Mouse (Mus musculus) CH12F3 (cell line): Measurements from ENCODE around the gene Lpcat4.
"Not testable (repeated sequence)": the region's sequence is repeated elsewhere in the genome, so short reads cannot be mapped to it uniquely, and the experiment has no call there.

Source experiments
- in situ Hi-C: fragments of 300-500 bp; cut with MboI; formaldehyde crosslinking; loops from 2 replicates; pipeline ENCODE4 v1.14.3; 2020; ENCODE audit warnings: low sequenced_read_pairs

Gene Lpcat4

DNA sequence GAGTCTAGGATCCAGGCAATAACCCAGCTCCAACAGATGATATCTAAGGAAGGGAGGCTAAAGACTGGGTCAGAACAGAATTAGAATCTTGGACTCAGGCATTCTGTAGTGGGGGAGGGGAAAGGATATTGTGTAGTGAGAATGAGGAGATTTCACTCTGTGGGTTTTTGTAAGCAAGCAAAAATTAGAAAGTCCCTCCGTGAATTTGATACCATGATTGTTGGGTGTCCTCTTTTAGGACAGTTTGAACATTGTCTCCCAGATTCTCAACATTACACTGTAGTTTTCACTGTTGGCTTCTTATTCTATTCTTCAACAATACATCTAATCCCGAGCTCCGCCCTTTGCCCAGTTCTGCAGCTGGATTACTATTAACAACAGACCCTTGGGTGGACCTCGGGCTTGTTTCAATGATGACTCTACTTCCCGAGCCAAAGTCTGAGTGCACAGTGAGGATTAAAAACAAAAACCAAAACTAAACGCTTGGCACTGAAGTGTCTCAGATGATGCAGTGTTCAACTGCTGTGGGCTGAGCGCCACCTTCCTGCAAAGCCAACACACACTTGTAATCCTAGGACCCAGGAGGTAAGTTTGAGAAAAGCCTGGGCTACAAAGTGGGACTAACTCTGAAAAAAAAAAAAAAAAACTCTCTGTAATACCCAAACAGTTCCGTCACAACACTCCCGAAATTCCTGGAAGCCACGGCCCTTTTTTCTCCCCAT lies 20.1 kb downstream of the Lpcat4 start, which contains the start of gene Nutm1:
Gene Nutm1, minus strand, starts transcription at position 51 of the 722 bp plus-strand sequence.
- in situ Hi-C loops, result no loop called here

DNA sequence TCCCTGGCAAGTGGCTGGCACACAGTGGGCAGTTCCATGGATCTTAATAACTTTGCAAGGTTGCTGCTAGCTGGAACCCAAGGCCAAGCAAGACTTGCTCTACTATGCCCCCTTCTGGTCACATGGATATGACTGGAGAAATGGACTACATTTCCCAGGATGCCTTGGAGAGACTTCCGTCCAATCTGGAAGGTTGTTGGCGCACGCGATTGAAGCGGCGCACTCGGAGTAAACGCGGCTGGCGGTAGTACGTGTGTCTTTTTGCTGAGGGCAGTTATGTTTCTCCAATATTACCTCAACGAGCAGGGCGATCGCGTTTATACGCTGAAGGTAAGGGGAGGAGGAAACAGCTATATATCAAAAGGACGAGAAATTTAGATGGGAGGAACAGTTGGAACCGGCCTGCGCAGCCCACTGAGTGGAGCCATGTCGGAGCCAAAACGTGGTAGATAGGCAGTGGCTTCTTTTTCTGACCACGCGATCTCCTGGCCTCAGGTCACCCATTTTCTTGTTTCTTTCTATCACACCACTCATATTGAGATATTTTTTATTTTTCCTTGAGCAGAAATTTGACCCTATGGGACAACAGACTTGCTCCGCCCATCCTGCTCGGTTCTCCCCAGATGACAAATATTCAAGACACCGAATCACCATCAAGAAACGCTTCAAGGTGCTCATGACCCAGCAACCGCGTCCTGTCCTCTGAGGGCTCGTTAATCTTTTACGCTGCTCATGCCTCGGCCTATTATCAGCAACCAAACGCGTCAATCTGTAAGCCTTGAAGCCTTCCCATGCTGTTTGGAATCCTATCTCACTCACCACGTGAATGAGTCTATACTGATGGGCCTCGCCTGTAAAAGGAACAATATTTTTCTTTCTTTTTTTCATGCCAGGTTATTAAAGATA lies 22.7 kb downstream of the Lpcat4 start, which contains the start of gene Nop10:
Gene Nop10, plus strand, starts transcription at position 179 of the 906 bp plus-strand sequence.
- in situ Hi-C loops, result loop anchor here (10.0 kb wide), 1 partner anchor 213 kb away; no protein-coding TSS in a partner anchor

DNA sequence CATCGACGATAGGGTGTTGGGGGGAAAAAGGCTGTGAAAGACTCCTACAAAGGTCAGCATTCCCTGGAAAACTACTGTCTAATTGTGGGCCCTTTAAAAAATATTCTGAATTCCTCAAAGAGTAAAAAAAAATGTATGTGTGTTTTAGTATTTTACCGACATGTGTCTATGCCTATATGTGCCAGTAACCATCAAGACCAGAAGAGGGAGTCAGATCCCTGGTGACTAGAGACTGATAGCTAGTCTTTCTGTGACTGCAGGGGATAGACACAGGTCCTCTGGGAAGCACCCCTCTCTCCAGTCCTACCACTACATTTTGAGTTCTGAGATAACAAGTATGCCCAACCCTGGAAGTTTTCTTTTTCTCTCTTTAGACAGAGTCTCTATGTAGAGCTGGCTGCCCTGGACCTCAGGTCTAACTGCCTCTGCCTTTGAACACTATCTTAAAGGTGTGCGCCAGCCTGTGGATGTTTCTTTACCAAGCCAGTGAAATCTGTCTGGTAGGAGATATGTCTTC lies 23.6 kb downstream of the Lpcat4 start:
- in situ Hi-C loops, result loop anchor here (10.0 kb wide), 1 partner anchor 212 kb away; no protein-coding TSS in a partner anchor

DNA sequence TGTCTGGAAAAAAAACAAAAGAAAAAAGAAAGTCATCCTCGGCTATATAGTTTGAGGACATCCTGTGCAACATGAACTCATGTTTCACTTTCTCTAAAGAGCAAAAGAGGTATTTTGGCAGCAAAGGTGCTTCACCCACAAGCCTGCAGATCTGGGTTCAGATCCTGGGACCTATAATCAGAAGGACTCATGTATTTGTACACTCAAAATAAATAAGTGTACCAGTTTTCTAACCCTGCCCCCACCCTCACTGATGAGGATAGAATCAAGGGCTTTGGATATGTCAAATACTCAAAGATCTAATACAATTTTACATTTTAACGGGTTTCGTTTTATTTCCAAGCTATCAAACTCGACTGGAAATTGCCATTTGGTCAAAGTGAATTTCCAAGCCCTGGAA lies 25.1 kb downstream of the Lpcat4 start:
- in situ Hi-C loops, result loop anchor here (10.0 kb wide), 1 partner anchor 210 kb away; no protein-coding TSS in a partner anchor

DNA sequence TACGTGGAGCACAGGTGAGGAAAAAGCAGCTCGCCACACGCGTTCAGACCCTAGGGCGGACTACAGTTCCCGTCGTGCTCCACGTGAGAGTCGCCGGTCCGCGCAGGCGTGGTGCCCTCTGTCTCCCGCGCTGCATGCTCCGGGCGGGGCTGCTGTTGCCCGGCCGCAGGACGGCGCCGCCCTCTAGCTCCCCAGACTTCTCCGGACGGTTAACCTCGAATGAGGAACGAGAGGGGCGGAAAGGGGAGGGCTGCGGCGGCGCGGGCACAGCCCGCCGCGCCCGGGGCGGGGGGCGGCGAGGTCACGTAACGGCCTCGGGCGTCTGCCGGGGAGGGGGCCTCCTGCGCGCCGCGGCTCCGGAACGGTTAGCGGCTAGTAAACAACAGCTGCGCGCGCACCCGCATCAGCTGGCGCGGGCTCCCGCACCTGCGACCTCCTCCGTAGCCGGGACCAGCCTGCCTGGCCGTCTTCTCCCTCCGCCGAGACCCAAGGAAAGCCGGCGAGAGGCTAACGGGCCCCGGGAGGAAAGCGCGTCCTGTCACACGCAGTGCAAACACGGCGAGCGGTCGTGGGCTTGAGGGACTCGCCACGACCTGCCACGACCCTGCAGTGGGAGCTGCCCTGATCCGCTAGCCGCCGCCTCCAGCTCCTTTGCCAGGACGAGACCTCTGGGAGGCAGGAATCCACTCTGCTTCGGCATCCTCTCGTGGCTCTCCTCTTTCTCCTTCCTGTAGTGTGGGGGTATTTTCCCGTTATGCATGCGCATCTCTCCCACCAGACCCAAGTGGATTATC lies 26.4 kb downstream of the Lpcat4 start, which contains the start of gene Slc12a6:
Gene Slc12a6, plus strand, starts transcription at position 378 of the 794 bp plus-strand sequence.
- in situ Hi-C loops, result loop anchor here (10.0 kb wide), 1 partner anchor 209 kb away; no protein-coding TSS in a partner anchor

DNA sequence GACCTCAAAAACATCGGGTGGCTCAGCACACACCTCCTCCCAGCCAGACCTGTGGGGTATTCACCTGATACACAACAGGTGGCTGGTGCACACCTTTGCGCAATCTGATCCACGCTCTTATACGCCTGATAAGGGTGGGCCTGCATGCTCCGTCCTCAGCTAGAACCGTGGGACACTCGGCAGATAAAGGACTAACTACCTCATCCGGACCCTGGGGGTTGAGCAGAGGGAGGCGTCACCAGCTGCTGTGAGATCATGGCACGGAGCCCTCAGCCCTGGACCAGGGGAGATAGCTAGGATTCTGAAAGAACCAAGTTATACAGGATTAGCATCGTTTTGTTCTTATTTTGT lies 26.9 kb downstream of the Lpcat4 start, which contains the start of gene Gm21985:
Gene Gm21985, plus strand, starts transcription at position 73 of the 351 bp plus-strand sequence.
- in situ Hi-C loops, result loop anchor here (10.0 kb wide), 1 partner anchor 209 kb away; no protein-coding TSS in a partner anchor

DNA sequence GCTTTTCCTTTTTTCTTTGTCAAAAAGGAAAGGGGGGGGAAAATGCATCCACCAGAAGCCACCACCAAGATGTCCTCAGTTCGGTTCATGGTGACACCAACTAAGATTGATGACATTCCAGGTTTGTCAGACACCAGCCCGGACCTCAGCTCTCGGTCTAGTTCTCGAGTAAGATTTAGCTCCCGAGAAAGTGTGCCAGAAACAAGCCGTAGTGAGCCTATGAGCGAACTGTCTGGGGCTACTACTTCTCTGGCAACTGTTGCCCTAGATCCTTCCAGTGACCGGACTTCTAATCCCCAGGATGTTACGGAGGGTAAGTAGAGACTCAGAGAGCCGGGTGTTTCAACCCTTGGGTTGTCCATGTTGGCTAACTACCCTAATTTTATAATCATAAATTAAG lies 27.5 kb downstream of the Lpcat4 start:
- in situ Hi-C loops, result loop anchor here (10.0 kb wide), 1 partner anchor 208 kb away; no protein-coding TSS in a partner anchor

DNA sequence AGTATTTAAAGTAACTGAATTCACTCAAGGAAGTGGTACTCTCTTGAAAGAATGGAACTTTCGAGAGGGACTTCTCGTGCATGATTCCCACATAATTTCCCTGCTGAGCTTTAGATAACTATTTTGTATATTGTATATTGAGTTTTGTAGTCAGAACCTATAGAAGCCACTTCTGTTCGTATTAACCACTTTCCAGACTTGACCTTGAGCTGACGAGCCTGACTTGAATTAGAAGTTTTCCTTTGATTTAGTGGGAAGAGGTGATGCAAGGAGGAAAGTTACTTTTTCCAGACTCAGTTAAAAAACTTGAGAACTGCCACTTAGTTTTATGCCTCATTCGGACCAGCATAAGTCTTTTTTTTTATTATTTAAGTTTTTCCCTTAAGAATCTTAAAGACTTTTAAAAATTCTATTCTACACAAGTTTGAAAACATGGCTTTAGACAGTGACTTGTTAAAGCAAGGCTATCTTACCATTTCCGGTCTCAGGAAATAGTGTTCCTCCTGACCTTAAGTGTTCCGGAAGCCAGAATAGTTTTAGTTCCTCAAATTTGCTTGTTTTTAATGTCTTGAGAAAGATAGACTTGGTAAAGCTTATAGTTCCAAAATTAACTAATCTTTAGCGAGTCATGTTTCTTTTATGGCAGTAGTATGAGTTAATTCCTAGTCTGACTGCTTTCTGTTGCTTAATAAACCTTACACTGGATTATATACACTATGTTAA lies 28.4 kb downstream of the Lpcat4 start:
- in situ Hi-C loops, result loop anchor here (10.0 kb wide), 1 partner anchor 207 kb away; no protein-coding TSS in a partner anchor

DNA sequence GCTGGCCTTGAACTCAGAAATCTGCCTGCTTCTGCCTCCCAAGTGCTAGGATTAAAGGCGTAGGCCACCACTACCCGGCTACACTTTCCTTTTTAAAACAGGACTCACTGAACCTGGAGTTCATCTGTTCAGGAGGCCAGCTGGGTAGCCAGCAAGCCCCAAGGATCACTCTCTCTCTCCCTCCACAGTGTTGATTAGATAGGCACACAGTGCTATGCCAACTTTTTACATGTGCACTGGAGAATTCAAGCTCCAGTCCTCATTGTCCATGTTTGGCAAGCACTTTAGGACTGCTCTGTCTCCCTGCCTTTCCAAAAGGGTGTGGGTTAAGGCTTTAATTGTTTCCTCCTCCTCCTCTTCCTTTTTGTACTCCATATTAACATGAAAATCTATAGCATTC lies 30.7 kb downstream of the Lpcat4 start:
- in situ Hi-C loops, result no loop called here

DNA sequence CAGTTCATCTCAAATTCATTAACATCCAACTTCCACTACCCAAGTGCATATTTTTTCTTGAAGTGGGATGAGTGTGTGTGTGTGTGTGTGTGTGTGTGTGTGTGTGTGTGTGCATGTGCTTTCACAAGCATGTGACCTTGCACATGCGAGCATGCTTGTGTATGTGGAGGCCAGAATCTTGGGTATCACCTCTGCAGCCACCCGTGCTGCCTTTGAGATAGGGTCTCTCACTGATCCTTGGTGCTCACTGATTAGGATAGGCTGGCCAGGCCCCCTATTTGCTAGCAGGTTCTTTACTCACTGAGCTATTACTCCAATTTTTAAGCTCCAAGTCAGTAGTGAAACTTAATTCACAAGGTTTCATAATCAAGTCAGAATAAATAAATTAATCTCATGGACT lies 33.6 kb downstream of the Lpcat4 start:
- in situ Hi-C loops, result no loop called here

DNA sequence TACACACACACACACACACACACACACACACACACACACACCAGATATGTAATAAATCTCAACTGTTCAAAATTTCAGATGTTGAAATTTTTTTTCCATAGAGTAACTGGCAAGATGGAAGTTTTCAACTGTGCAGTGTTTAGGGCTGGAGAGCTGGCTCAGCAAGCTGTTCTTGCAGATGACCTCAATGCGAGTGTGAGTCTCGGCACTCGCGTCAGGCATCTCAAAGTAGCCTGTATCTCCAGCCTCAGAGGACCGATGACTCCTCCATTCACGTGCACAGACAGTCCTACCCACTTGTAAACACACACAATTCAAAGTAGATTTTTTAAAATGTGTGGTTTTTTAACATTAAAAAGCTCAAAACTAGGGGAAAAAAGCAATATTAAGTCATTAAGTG lies 34.2 kb downstream of the Lpcat4 start:
- in situ Hi-C loops, result no loop called here

DNA sequence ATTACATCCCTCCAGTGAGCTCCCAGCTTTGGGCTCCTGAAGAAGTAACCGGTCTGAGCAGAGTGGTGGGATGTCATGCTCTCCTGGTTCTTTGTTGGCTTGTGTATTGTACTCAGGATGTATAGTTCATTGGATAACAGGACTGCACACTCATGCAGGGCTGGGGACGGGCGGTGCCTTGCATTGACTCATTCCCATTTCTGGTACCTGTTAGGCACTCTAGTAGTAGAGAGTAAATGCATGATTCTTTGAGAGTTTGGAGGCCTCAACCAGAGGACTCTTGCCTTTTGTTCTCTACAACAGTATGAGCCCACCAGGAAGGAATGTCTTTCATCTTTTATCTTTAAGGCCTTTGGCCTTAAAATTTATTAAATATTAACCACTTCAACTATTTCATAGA lies 37.6 kb downstream of the Lpcat4 start:
- in situ Hi-C loops, result no loop called here

DNA sequence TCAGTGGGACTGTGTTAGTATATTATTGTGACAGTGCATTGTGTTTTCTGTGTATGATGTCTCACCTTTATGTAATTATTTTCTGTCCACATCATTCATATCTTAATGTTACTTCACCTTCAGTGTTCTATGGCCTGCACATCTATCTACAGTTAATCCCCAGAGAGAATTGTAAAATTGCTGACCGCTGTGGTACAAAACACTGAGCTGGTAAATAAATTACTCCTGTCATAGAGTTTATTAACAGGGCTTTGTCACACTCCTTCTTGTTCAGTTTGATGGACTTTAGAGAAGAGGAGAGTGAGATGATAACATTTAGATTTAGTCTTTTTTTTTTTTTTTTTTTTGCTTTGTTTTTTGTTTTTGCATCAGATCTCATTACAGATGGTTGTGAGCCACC lies 43.6 kb downstream of the Lpcat4 start:
- in situ Hi-C loops, result no loop called here

DNA sequence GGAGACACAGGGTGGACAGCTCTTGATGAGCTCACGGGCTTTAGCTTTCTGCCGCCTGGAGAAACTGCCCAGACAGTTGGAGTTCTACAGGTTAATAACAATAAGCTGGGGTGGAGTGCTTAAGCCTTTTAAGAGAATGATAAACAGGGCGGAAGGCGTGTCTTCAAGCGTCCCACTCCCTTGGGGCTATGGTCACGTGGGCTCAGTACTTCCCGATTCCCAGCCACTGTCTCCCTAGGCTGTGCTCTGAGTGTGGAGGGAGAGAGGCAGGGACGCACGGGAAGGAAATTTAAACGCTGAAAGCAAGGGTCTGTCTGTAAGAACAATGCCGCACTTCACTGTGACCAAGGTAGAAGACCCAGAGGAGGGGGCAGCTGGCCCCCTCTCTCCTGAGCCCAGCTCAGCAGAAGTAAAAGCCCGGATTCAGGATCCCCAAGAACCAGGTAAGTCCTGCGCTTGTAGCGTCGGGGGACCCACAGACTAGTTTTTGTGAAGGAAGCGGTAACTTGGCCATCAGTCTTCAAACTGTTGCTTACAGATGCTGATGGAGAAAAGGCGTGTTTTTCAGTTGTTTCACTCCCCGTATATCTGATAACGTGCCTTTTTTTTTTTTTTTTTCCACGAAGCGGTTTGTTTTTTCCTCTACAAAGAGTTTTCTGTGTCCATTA lies 45.2 kb downstream of the Lpcat4 start:
- in situ Hi-C loops, result no loop called here

DNA sequence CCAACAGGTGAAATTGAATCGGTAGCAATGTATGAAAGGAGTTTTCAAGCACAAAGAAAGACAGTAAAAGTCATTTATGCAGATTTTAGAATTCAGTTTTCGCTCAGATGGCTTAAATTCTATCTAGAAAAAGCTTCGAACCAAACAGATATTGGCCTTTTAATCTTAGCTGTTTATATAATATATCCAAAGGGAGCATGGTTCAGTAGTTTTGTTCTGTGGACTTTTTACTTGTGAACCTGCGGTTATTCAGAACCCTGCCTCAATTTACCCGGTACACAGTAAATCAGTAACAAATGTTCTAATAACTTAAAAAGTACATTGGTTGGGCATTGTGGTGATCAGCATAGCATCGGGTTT lies 45.7 kb downstream of the Lpcat4 start:
- in situ Hi-C loops, result no loop called here

DNA sequence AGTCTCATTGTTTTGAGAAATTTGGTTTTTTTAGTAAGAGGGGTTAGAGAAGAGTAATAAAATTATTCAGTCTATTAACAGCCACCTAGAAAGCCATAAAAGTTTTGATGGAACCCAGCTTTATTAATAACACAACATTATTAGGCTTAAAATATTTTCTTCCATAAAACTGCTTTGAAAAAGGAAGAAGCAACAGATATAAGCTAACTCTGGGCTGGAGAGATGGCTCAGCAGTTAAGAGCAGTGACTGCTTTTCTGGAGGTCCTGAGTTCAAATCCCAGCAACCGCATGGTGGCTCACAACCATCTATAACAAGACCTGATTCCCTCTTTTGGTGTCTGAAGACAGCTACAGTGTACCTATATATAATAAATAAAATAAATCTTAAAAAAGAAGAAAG lies 46.8 kb downstream of the Lpcat4 start:
- in situ Hi-C loops, result not testable (repeated sequence)

DNA sequence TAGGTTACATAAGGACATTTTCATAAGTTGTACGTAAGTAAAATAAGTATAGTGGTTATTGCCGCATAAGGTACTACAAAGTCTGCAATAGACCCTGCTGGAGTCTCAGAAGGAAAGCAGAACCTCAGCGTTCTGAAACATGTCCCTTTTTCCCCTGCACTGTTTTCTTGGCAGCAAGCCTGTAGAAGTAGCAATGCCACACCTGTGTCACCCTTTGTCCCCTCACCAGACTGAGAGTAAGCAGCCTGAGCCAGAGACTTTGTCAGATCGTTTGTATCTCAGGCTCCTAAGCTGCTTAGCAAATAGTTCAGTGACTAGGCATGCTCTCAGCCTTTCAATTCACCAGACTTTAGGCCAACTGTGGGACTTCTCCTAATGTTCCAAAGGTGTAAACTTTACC lies 47.8 kb downstream of the Lpcat4 start:
- in situ Hi-C loops, result no loop called here

DNA sequence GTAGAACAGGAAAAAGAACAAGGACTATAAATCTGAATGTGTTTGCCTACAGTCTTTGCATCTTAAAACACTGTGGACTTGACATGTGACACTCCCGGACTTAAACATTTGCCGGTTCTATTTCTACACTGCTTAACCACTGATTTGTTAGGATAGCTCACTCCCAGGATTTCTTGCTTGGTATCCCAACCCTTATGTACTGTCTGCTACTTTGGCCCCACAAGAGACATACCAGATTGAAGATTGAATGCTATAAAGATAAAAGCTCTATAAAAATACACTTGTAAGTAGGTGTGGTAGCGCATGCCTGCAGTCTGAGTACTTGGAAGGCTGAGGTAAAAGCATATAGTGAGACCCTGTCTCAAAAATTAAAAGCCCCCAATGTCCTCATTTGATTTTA lies 50.2 kb downstream of the Lpcat4 start:
- in situ Hi-C loops, result no loop called here

DNA sequence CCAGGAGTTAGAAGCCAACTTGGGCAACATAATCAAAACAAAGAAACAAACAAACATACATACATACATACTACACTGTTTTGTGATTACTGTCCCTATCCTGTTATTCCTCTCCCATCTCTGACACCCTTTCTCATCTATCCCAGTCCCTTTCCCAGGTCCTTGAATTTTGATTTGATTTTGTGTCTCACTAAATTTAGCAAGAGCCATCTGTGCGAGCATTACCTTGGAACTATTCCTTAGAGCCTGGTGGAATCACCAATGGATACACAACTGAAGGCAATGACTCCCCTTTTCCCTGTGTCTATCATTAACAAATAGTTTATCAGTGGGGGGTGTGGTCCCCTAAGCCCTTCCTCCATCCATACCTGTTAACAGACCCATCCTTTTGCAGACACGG lies 53.6 kb downstream of the Lpcat4 start:
- in situ Hi-C loops, result no loop called here
